Mouse (Mus musculus) brain, embryonic 14.5 days (tissue): Measurements from ENCODE around the gene Cdca4. TPM values are rescaled to one million over a fixed set of nuclear protein-coding genes. Genes with fewer than 3 reads are reported as not detected.

ENCODE experiments used
- DNase-seq: peaks from one replicate; pipeline ENCODE4 v3.0.0-alpha.2; 2011; ENCODE audit warnings: low read depth
- CTCF ChIP-seq: fragments of 200-500 bp; IDR thresholded peaks from 2 replicates; pipeline ENCODE4 v1.5.1; 2012; ENCODE audit warnings: inconsistent platforms, mild to moderate bottlenecking, moderate library complexity, borderline replicate concordance; ENCODE audit not compliant: insufficient read depth, insufficient read length; ENCODE audit errors: extremely low read depth
- POLR2A ChIP-seq: fragments of 200-500 bp; IDR thresholded peaks from 2 replicates; pipeline ENCODE4 v1.6.1; 2012; ENCODE audit warnings: mild to moderate bottlenecking, inconsistent platforms, borderline replicate concordance; ENCODE audit not compliant: poor library complexity, insufficient read depth, insufficient read length, severe bottlenecking; ENCODE audit errors: extremely low read depth
- polyA plus RNA-seq: library from polyadenylated mRNA; depleted of rRNA; stranded (reverse); fragments of >200 nt; gene quantifications from 2 replicates; pipeline ENCODE4 v1.2.3, GENCODE M21; 2012

The Cdca4 gene
- polyA plus RNA-seq, 1 experiment: 42.3 TPM

GRCm38 (mm10) chr12:112814682-112815470 is 14.3 kb downstream of the Cdca4 start:
- no peak for DNase-seq
- TF ChIP-seq CTCF (no peak), POLR2A (no peak)

DNA sequence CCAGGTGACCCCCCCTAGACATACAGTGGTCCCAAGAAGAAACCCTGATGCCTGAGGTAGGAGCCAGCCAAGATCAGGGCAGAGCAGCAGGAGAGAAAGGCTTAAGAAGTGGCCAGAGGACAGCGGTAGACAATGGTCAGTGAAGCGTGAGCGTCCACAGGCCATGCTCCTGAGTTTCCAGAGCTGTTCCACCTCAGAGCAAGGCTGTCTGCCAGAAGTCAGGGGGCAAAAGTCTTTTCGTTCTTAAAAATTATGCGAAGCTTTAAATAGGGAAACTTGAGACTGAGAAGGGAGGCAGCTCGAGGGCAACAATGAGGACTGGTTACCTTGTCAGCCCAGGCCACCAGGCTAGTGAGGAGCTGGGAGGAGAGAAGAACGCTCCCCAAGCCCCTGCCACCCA is 15.9 kb downstream of the Cdca4 start:
- TF ChIP-seq POLR2A (no peak), CTCF (no peak)

GRCm38 (mm10) chr12:112810092-112810885 is 18.9 kb downstream of the Cdca4 start:
- no peak for DNase-seq
- TF ChIP-seq CTCF (no peak), POLR2A (no peak)

More for the DNA sequence above, 15.9 kb downstream of the Cdca4 start:
- DNase-seq: no peak

DNA sequence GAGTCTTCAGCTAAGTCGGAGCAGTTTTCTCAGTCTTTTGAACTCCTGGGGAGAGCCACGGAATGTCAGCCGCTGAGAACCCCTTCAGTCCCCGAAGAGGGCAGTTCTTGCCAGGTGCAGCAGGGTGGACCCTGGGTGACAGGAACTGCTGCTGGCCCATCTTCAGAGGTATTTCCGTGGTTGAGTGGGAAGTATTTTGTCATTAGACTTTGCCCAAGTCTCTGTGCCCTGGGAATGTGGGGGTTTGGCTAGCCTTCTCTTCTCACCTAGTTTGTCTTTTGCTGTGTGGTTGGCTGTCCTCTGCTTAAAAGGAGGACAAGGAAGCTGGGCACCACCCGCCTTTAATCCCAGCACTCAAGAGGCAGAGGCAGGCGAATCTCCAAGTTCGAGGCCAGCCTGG is 19.6 kb downstream of the Cdca4 start:
- TF ChIP-seq CTCF: no peak
- no peak for TF ChIP-seq POLR2A
- no peak for DNase-seq

DNA sequence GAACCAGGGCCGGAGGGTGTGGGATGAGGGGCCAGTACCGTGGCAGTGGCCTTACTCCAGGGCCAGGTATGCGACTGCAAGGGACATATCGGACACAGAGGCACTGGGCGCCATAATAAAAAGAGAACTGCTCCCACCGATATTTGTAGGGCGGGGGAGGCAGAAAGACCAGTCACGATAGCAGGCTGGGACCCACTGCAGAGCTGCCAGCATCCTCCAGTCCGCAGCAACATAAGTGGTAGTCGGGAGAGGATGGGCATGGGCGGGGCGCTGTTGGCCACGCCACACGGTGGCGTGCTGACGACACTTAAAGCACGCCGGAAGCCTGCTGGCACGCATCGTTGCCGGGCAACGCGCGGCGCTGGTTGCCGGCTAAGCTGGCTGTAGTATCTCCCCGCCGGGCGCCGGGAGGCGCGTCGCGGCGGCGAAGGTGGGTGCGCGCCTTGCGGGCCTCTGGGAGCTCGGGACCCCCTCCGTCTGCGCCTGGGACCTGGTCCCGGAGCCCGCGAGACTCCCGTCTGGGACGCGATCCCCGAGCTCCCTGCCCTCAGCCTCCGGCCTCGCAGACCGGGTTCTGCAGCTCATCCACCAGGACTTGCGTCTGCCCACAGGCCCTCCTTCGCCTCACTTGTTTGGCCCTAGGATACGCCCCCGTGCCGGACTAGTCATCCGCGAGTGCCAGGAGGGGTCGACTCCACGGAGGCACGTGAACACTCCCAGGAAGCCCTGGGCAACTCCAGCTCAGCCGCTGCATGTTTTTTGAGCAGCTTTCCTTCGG is 20.4 kb downstream of the Cdca4 start, which contains the start of gene Clba1:
Clba1 (plus strand) TSS at position 351 of the 778 bp plus-strand sequence.
- TF ChIP-seq POLR2A (peak; percentile 57), CTCF (peak; percentile 51)
- DNase-seq: peak; percentile 98

- DNase-seq: no peak
- no peak for TF ChIP-seq POLR2A
- no peak for TF ChIP-seq CTCF
Measured at GRCm38 (mm10) chr12:112808212-112808586, 21.0 kb downstream of the Cdca4 start.

DNA sequence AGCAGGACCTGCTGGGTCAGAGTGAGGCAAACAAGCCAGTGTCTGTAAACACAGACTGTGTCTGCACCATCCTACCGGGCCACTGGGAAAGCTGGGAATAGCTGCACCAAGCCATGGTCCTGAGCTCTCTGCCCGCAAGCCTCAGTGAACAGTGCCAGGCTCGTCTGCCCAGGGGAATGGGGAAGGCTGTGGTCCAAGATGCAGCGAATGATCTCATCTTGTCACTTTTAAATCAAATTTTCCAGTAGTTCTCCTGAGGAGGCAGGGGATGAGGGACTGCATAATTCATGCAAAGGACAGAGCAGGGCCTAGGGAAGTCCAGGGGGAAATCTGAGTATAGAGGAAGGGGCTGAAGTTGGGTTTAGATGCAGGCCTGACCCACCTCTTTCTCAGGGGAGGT is 21.4 kb downstream of the Cdca4 start:
- no peak for DNase-seq
- TF ChIP-seq POLR2A (no peak), CTCF (no peak)

DNA sequence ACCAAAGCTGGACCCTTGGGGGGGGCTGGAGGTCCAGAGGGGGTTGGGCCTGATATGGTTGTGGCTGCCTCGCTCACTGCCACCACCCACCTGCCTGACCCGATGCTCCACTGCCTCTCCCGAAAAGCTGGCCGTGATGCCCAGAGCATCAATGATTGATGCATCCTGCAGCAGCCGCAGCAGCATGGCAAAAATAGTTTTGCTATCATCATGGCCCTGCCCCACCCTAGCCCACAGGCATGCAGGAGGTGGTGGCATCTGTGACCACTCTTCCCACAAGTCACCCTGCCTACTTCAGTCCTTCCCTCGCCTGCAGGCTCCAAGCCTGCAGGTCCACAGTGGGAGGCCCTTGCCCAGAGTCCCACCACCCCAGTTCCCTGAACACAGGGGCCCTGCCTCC is 23.2 kb downstream of the Cdca4 start:
- DNase-seq: no peak
- TF ChIP-seq CTCF: no peak
- no peak for TF ChIP-seq POLR2A

DNA sequence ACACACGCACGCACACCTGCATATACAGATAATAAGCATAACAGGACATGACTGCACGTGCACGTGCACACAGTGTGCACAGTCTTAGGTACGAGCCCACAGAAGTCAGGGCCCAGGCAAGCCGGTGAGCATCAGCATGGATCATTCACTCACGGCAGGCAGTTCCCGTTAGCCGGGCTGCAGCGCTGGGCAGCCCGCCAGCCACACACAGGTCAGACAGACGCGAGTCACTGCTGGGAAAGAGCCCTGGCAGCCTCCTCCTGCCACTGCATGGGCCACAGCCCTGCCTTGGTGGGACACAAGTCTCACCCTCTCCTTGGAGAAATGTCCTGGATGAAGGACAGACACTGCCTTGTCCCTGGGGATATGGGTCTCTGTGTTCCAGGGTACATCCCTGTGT is 25.2 kb downstream of the Cdca4 start:
- peak; percentile 46 for DNase-seq
- TF ChIP-seq CTCF (no peak), POLR2A (no peak)

GRCm38 (mm10) chr12:112802917-112803316 is 26.3 kb downstream of the Cdca4 start:
- no peak for DNase-seq
- TF ChIP-seq POLR2A (no peak), CTCF (no peak)
